10 mouse cellular contexts compared by ENCODE assay signal in genomic region chr10:109713001-109713400, GRCm38 (mm10).
A peak's percentile ranks its signal among the peaks of the same experiment; 100 is the strongest.
DNase-seq lines count a peak whose midpoint lies in the region; ATAC-seq and TF ChIP-seq lines count a peak whose summit lies in the region.
"Had no signal": no experiment of that assay in that cellular context is flagged by ENCODE, and none has a peak within 500 bp of the region (broad histone marks: within the 10 kb centered on the region; RNA-seq: fewer than 3 reads in every experiment).

No protein-coding gene starts in this region.

- H3K4me1 ChIP-seq in liver, adult 2 months (ENCODE audit: control insufficient read depth, insufficient read depth, low read length): no peaks in the 10 kb centered on the region
- no peaks in the 10 kb centered on the region for H3K4me1 ChIP-seq in intestine, embryonic 16.5 days (ENCODE audit: control insufficient read depth, insufficient read depth, low read length)
- H3K4me1 ChIP-seq: embryonic facial prominence, embryonic 15.5 days; liver, embryonic 15.5 days had no signal

- CTCF ChIA-PET in Patski (lab: Charles Lee): interaction anchor here (0.8 to 1.4 kb wide), 6 partner anchors 9 to 979 kb away, joined by 3 to 4 read pairs (median 3); no protein-coding TSS in a partner anchor

- no peak for TF ChIP-seq CTCF in liver, adult 2 months (IDR thresholded peaks at IDR 0.05; ENCODE audit: low read depth, low read length)
- TF ChIP-seq CTCF in Patski (IDR thresholded peaks at IDR 0.05): peak; percentile 72

- H3K79me2 ChIP-seq in liver, adult 2 months (ENCODE audit: control insufficient read depth, insufficient read depth, low read length): no peaks in the 10 kb centered on the region

- H3K4me3 ChIP-seq in liver, adult 2 months (ENCODE audit: insufficient read depth, low read depth, low read length): no peak overlapping the region
- no peak overlapping the region for H3K4me3 ChIP-seq in intestine, embryonic 16.5 days (ENCODE audit: low read length)
- H3K4me3 ChIP-seq: embryonic facial prominence, embryonic 15.5 days; liver, embryonic 15.5 days had no signal

- POLR2A ChIA-PET in Patski (lab: Charles Lee): no interaction called here

- peak; percentile 69 for ATAC-seq in Patski
- ATAC-seq in intestine, embryonic 16.5 days: no peak

- WGBS in liver, adult 2 months: 29% methylated on average over 5 of the region's 5 CpGs
- WGBS in intestine, embryonic 16.5 days: 34% methylated on average over 5 of the region's 5 CpGs

- no peaks in the 10 kb centered on the region for H3K27me3 ChIP-seq in liver, adult 2 months (ENCODE audit: control insufficient read depth, insufficient read depth, low read length)
- H3K27me3 ChIP-seq in Patski: no peaks in the 10 kb centered on the region
- no peaks in the 10 kb centered on the region for H3K27me3 ChIP-seq in intestine, embryonic 16.5 days (replicated peaks; ENCODE audit: control insufficient read depth, insufficient read depth, low read length)
- H3K27me3 ChIP-seq: embryonic facial prominence, embryonic 15.5 days; liver, embryonic 15.5 days had no signal

- DNase-seq in liver, adult 2 months (ENCODE audit: extremely low read depth, low read depth, low spot score): peak; percentile 2
- DNase-seq in liver: no peak
- no peak for DNase-seq in Patski (ENCODE audit: low read depth, low spot score)
- DNase-seq in cerebellum, postnatal 36 days: peak; percentile 60 to 71
- DNase-seq in layer of hippocampus, postnatal 10 days (ENCODE audit: low spot score in 2 of 2): peak; percentile 38 to 43
- no peak for DNase-seq in gastrocnemius, postnatal 25 days
- DNase-seq in ovary, postnatal 14 days (ENCODE audit: low spot score): no peak

- H3K36me3 ChIP-seq in liver, adult 2 months (ENCODE audit: control insufficient read depth, insufficient read depth, low read length): no peaks in the 10 kb centered on the region
- no peaks in the 10 kb centered on the region for H3K36me3 ChIP-seq in intestine, embryonic 16.5 days (ENCODE audit: control insufficient read depth, insufficient read depth, low read length)
- H3K36me3 ChIP-seq: embryonic facial prominence, embryonic 15.5 days; liver, embryonic 15.5 days had no signal

- no peak overlapping the region for H3K4me2 ChIP-seq in intestine, embryonic 16.5 days (ENCODE audit: low read depth, low read length)
- H3K4me2 ChIP-seq: embryonic facial prominence, embryonic 15.5 days; liver, embryonic 15.5 days had no signal

- H3K27ac ChIP-seq in liver, adult 2 months (replicated peaks; ENCODE audit: insufficient read depth, low read depth, low read length): no peak overlapping the region
- no peak overlapping the region for H3K27ac ChIP-seq in intestine, embryonic 16.5 days (ENCODE audit: low read length)
- H3K27ac ChIP-seq: embryonic facial prominence, embryonic 15.5 days; liver, embryonic 15.5 days had no signal

- no peaks in the 10 kb centered on the region for H3K9me3 ChIP-seq in intestine, embryonic 16.5 days (ENCODE audit: control insufficient read depth, low read length)
- H3K9me3 ChIP-seq: embryonic facial prominence, embryonic 15.5 days; liver, embryonic 15.5 days had no signal

- no peak overlapping the region for H3K9ac ChIP-seq in liver, adult 2 months (ENCODE audit: low read depth, low read length)
- H3K9ac ChIP-seq in intestine, embryonic 16.5 days (ENCODE audit: low read depth, low read length): no peak overlapping the region
- H3K9ac ChIP-seq: embryonic facial prominence, embryonic 15.5 days; liver, embryonic 15.5 days had no signal

- TF ChIP-seq POLR2A in liver, adult 2 months (IDR thresholded peaks at IDR 0.05; ENCODE audit: extremely low read depth, insufficient read depth, low read length): no peak

- in situ Hi-C loops in Patski (cut with MboI; ENCODE audit: low pct_unique_long_range_greater_than_20kb): loop anchor here (25.0 kb wide), 1 partner anchor 976 kb away; no protein-coding TSS in a partner anchor

Comparison
In these comparisons a context has a peak if more than half of its experiments do, and no peak if none do; other contexts are left out.
1. DNase-seq: peak in liver, adult 2 months (single experiment), cerebellum, postnatal 36 days (2 of 2) and layer of hippocampus, postnatal 10 days (2 of 2); none in liver (single experiment), Patski (single experiment), gastrocnemius, postnatal 25 days (single experiment) and ovary, postnatal 14 days (single experiment).